Mouse (Mus musculus) brain, embryonic 14.5 days (tissue): ENCODE measurements at regions not wholly inside any gene's neighbourhood (a gene's known extent, or its start where the extent isn't known, plus 50 kb on each side); places are given as distances from the start of the nearest gene placed in this dataset.

ENCODE experiments used
- CTCF ChIP-seq: fragments of 200-500 bp; IDR thresholded peaks from 2 replicates; pipeline ENCODE4 v1.5.1; 2012; ENCODE audit warnings: inconsistent platforms, mild to moderate bottlenecking, moderate library complexity, borderline replicate concordance; ENCODE audit not compliant: insufficient read depth, insufficient read length; ENCODE audit errors: extremely low read depth
- POLR2A ChIP-seq: fragments of 200-500 bp; IDR thresholded peaks from 2 replicates; pipeline ENCODE4 v1.6.1; 2012; ENCODE audit warnings: mild to moderate bottlenecking, inconsistent platforms, borderline replicate concordance; ENCODE audit not compliant: poor library complexity, insufficient read depth, insufficient read length, severe bottlenecking; ENCODE audit errors: extremely low read depth

DNA sequence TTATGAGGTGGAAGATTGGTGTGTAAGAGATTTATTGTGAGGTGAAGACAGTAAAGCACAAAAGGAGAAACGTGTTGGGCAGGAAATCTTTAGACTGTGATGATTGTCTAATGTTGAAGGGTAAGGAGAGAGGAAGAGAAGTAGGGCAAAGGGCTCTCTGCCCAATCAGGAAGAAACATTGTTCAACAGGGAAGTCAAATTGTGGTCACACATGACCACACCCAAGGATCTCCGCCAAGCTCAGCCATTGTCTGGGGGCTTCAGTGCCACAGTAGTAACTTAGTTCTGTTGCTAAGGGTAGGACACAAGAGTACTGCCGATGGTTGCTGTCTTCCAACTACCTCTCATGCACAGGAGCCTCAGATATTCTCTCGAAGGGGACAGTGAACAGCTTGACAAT, 127.0 kb upstream of the Cdc42ep3 start:
- TF ChIP-seq CTCF (no peak), POLR2A (no peak)
